9 mouse cellular contexts compared by ENCODE assay signal in genomic region chr19:8567104-8567880, GRCm38 (mm10). TPM values are rescaled to one million over a fixed set of nuclear protein-coding genes. Genes with fewer than 3 reads are reported as not detected.
A peak's percentile ranks its signal among the peaks of the same experiment; 100 is the strongest.
DNase-seq lines count a peak whose midpoint lies in the region; ATAC-seq and TF ChIP-seq lines count a peak whose summit lies in the region.
"Had no signal": no experiment of that assay in that cellular context is flagged by ENCODE, and none has a peak within 500 bp of the region (broad histone marks: within the 10 kb centered on the region; RNA-seq: fewer than 3 reads in every experiment).

No protein-coding gene starts in this region.

- 57% methylated on average over 13 of the region's 13 CpGs for WGBS in hindbrain, embryonic 14.5 days
- WGBS in liver, postnatal 0 days (ENCODE audit: insufficient replicate concordance) = 49% methylated on average over 13 of the region's 13 CpGs
- 33% methylated on average over 13 of the region's 13 CpGs for WGBS in stomach, postnatal 0 days

- H3K27ac ChIP-seq in ES-E14 (ENCODE audit: insufficient read depth, low read depth, low read length, poor library complexity, severe bottlenecking) = peak overlapping the region; percentile 58; the same call in 1 of the 2 replicates
- no peak overlapping the region for H3K27ac ChIP-seq in hindbrain, embryonic 14.5 days
- no peak overlapping the region for H3K27ac ChIP-seq in liver, postnatal 0 days (ENCODE audit: low read depth)
- H3K27ac ChIP-seq in stomach, postnatal 0 days (replicated peaks) = no peak overlapping the region
- H3K27ac ChIP-seq: limb, embryonic 13.5 days had no signal

- peak; percentile 47; the same call in 1 of the 2 replicates for TF ChIP-seq CTCF in brain, embryonic 14.5 days (IDR thresholded peaks at IDR 0.05; ENCODE audit: borderline replicate concordance, extremely low read depth, insufficient read depth, insufficient read length)
- peak; percentile 66 for TF ChIP-seq CTCF in liver, postnatal 0 days (IDR thresholded peaks at IDR 0.05; ENCODE audit: low read depth)
- peak; percentile 72 for TF ChIP-seq CTCF in stomach, postnatal 0 days (IDR thresholded peaks at IDR 0.05; ENCODE audit: low read depth)

- DNase-seq in layer of hippocampus, adult 11-12 months (ENCODE audit: low spot score) = peak; percentile 61
- no peak for DNase-seq in layer of hippocampus, adult 9-10 months (ENCODE audit: low spot score)
- peak; percentile 50 for DNase-seq in ES-E14 (ENCODE audit: low read depth, low spot score)
- peak; percentile 63 for DNase-seq in brain, embryonic 14.5 days (ENCODE audit: low read depth)
- DNase-seq in hindbrain, embryonic 14.5 days (ENCODE audit: low spot score) = peak; percentile 56
- peak; percentile 34 for DNase-seq in liver, postnatal 0 days
- peak; percentile 50 for DNase-seq in stomach, postnatal 0 days (ENCODE audit: low spot score)
- DNase-seq in cerebellum, adult 11-12 months = no peak

- TF ChIP-seq EP300 in liver, postnatal 0 days (IDR thresholded peaks at IDR 0.05; ENCODE audit: low read depth) = no peak
- no peak for TF ChIP-seq EP300 in stomach, postnatal 0 days (optimal IDR thresholded peaks at IDR 0.05)

- H3K9ac ChIP-seq in ES-E14 (ENCODE audit: insufficient read depth, low read depth, low read length, poor library complexity, severe bottlenecking) = no peak overlapping the region
- H3K9ac ChIP-seq in hindbrain, embryonic 14.5 days = no peak overlapping the region
- H3K9ac ChIP-seq in liver, postnatal 0 days (replicated peaks) = no peak overlapping the region
- H3K9ac ChIP-seq in stomach, postnatal 0 days (ENCODE audit: low read length) = no peak overlapping the region
- H3K9ac ChIP-seq: limb, embryonic 13.5 days had no signal

- H3K9me3 ChIP-seq in ES-E14 (ENCODE audit: control insufficient read depth, insufficient read depth, low read depth, low read length) = no peaks in the 10 kb centered on the region
- H3K9me3 ChIP-seq in hindbrain, embryonic 14.5 days (ENCODE audit: control insufficient read depth, low read length) = no peaks in the 10 kb centered on the region
- H3K9me3 ChIP-seq in liver, postnatal 0 days (ENCODE audit: low read length) = no peaks in the 10 kb centered on the region
- no peaks in the 10 kb centered on the region for H3K9me3 ChIP-seq in stomach, postnatal 0 days (ENCODE audit: control insufficient read depth, low read length)
- H3K9me3 ChIP-seq: limb, embryonic 13.5 days had no signal

- peaks cover 0 to 4% of the 10 kb centered on the region in 2 experiments; a peak in 1 of 4 replicates for H3K4me1 ChIP-seq in ES-E14 (ENCODE audit: control insufficient read depth in 2 of 2, insufficient read depth in 2 of 2, low read length in 2 of 2, poor library complexity in 1 of 2)
- H3K4me1 ChIP-seq in hindbrain, embryonic 14.5 days (replicated peaks; ENCODE audit: control insufficient read depth, insufficient read depth, low read length) = 0 out of 2 replicates have a peak, but pooled peaks cover 5% of the 10 kb centered on the region
- H3K4me1 ChIP-seq in liver, postnatal 0 days (ENCODE audit: insufficient read depth) = peaks cover 7% of the 10 kb centered on the region; the same call in 1 of the 2 replicates
- no peaks in the 10 kb centered on the region for H3K4me1 ChIP-seq in stomach, postnatal 0 days (replicated peaks; ENCODE audit: control insufficient read depth, insufficient read depth)

- in situ Hi-C loops in ES-E14 (cut with MboI; ENCODE audit: low sequenced_read_pairs in 2 of 2, unreplicated experiment in 2 of 2) = loop anchor here in 1 of 2 experiments (10.0 kb wide), 1 partner anchor 118 kb away; no protein-coding TSS in a partner anchor

- no peak overlapping the region for H3K4me2 ChIP-seq in hindbrain, embryonic 14.5 days (replicated peaks)
- no peak overlapping the region for H3K4me2 ChIP-seq in liver, postnatal 0 days (ENCODE audit: low read depth, low read length)
- no peak overlapping the region for H3K4me2 ChIP-seq in stomach, postnatal 0 days (replicated peaks; ENCODE audit: low read depth)
- H3K4me2 ChIP-seq: limb, embryonic 13.5 days had no signal

- H3K27me3 ChIP-seq in hindbrain, embryonic 14.5 days (ENCODE audit: control insufficient read depth, insufficient read depth, low read length) = no peaks in the 10 kb centered on the region
- H3K27me3 ChIP-seq in liver, postnatal 0 days (ENCODE audit: insufficient read depth, low read length) = no peaks in the 10 kb centered on the region
- no peaks in the 10 kb centered on the region for H3K27me3 ChIP-seq in stomach, postnatal 0 days (ENCODE audit: control insufficient read depth, insufficient read depth, low read length)
- H3K27me3 ChIP-seq: limb, embryonic 13.5 days had no signal

- no peak for TF ChIP-seq POLR2A in brain, embryonic 14.5 days (IDR thresholded peaks at IDR 0.05; ENCODE audit: borderline replicate concordance, extremely low read depth, insufficient read depth, insufficient read length, poor library complexity, severe bottlenecking)

- no peaks in the 10 kb centered on the region for H3K36me3 ChIP-seq in ES-E14 (ENCODE audit: control insufficient read depth, insufficient read depth, low read length, poor library complexity, severe bottlenecking)
- H3K36me3 ChIP-seq in hindbrain, embryonic 14.5 days (replicated peaks; ENCODE audit: control insufficient read depth, insufficient read depth) = no peaks in the 10 kb centered on the region
- H3K36me3 ChIP-seq in liver, postnatal 0 days (replicated peaks; ENCODE audit: insufficient read depth, low read length) = no peaks in the 10 kb centered on the region
- H3K36me3 ChIP-seq in stomach, postnatal 0 days (ENCODE audit: control insufficient read depth, insufficient read depth, low read length) = no peaks in the 10 kb centered on the region
- H3K36me3 ChIP-seq: limb, embryonic 13.5 days had no signal

- no peak for ATAC-seq in hindbrain, embryonic 14.5 days (ENCODE audit: low FRiP score)
- ATAC-seq in liver, postnatal 0 days = peak; percentile 33; the same call in 1 of the 2 replicates
- peak; percentile 77 for ATAC-seq in stomach, postnatal 0 days (ENCODE audit: low FRiP score, low TSS enrichment)

- H3K4me3 ChIP-seq in ES-E14 (ENCODE audit: insufficient read depth in 1 of 2, low read depth in 1 of 2, low read length in 2 of 2, poor library complexity in 1 of 2, severe bottlenecking in 1 of 2) = no peak overlapping the region
- no peak overlapping the region for H3K4me3 ChIP-seq in hindbrain, embryonic 14.5 days (replicated peaks; ENCODE audit: low read length)
- no peak overlapping the region for H3K4me3 ChIP-seq in liver, postnatal 0 days (ENCODE audit: low read depth, low read length)
- H3K4me3 ChIP-seq in stomach, postnatal 0 days (ENCODE audit: low read depth, low read length) = no peak overlapping the region
- H3K4me3 ChIP-seq: limb, embryonic 13.5 days had no signal

TF ChIP-seq in ES-E14, 5 proteins besides CTCF, POLR2A, EP300 and RAD21:
- TF ChIP-seq ZNF384 (IDR thresholded peaks at IDR 0.05; ENCODE audit: low read depth, low read length) = peak; percentile 85
- TF ChIP-seq HCFC1 (IDR thresholded peaks at IDR 0.05; ENCODE audit: borderline replicate concordance, insufficient read depth, low read length) = no peak
- no peak for TF ChIP-seq CHD2 (IDR thresholded peaks at IDR 0.05; ENCODE audit: low read depth, low read length)
- TF ChIP-seq MAFK (IDR thresholded peaks at IDR 0.05; ENCODE audit: insufficient read depth, low read depth, low read length) = 0 out of 2 replicates have a peak, but pooled peaks have one; percentile 6
- peak; percentile 68 for TF ChIP-seq ZC3H11A (IDR thresholded peaks at IDR 0.05; ENCODE audit: borderline replicate concordance, low read depth, low read length)

RNA-seq across cellular contexts. Expression of gene Slc22a8, which starts 23.8 kb away (rescaled TPM):
- total RNA-seq in ES-E14 (2012; rRNA removed) = not detected in 2 replicates
- polyA plus RNA-seq in brain, embryonic 14.5 days (2012; rRNA removed) = 6.7 and 8.0 TPM in 2 replicates
- 9.2 and 11.9 TPM in 2 replicates for polyA plus RNA-seq in hindbrain, embryonic 14.5 days (2014; fragmentation: Nextera tagmentation; extraction: Ambion mirVana)
- 0.27 TPM in 2 replicates for polyA plus RNA-seq in liver, postnatal 0 days (2015; fragmentation: Nextera tagmentation; extraction: Ambion mirVana)
- 0.06 TPM in 1 of 2 replicates, not detected in the other for polyA plus RNA-seq in stomach, postnatal 0 days (2015; fragmentation: Nextera tagmentation; extraction: Ambion mirVana)
- polyA plus RNA-seq: limb, embryonic 13.5 days had no signal

RNA-seq across cellular contexts. Expression of gene Slc22a6, which starts 50.5 kb away (rescaled TPM):
- total RNA-seq in ES-E14 (2012; rRNA removed) = not detected in 2 replicates
- 12.2 and 13.2 TPM in 2 replicates for polyA plus RNA-seq in brain, embryonic 14.5 days (2012; rRNA removed)
- 3.5 and 3.7 TPM in 2 replicates for polyA plus RNA-seq in hindbrain, embryonic 14.5 days (2014; fragmentation: Nextera tagmentation; extraction: Ambion mirVana)
- not detected in 2 replicates for polyA plus RNA-seq in liver, postnatal 0 days (2015; fragmentation: Nextera tagmentation; extraction: Ambion mirVana)
- polyA plus RNA-seq in stomach, postnatal 0 days (2015; fragmentation: Nextera tagmentation; extraction: Ambion mirVana) = not detected in 2 replicates
- polyA plus RNA-seq: limb, embryonic 13.5 days had no signal

Comparison
In these comparisons a context has a peak if more than half of its experiments do, and no peak if none do; other contexts are left out.
1. DNase-seq: peak in layer of hippocampus, adult 11-12 months (single experiment), ES-E14 (single experiment), brain, embryonic 14.5 days (single experiment), hindbrain, embryonic 14.5 days (single experiment), liver, postnatal 0 days (single experiment) and stomach, postnatal 0 days (single experiment); none in layer of hippocampus, adult 9-10 months (single experiment) and cerebellum, adult 11-12 months (single experiment).
2. Peak in every context shown above with its lines, with median percentiles within 50 percentile points of each other: CTCF ChIP-seq.